Mouse (Mus musculus) cerebellum, adult 2 months (tissue): ENCODE measurements around the gene Irgm2.

ENCODE experiments used
- CTCF ChIP-seq: fragments of 200-500 bp; IDR thresholded peaks from 2 replicates; pipeline ENCODE4 v1.5.1; 2011; ENCODE audit warnings: low read depth, mild to moderate bottlenecking, control low read depth, low read length, moderate library complexity, borderline replicate concordance; ENCODE audit not compliant: insufficient read depth
- POLR2A ChIP-seq: fragments of 200-500 bp; IDR thresholded peaks from 2 replicates; pipeline ENCODE4 v1.6.1; 2011; ENCODE audit warnings: low read length, control low read depth, borderline replicate concordance; ENCODE audit not compliant: insufficient read depth

DNA sequence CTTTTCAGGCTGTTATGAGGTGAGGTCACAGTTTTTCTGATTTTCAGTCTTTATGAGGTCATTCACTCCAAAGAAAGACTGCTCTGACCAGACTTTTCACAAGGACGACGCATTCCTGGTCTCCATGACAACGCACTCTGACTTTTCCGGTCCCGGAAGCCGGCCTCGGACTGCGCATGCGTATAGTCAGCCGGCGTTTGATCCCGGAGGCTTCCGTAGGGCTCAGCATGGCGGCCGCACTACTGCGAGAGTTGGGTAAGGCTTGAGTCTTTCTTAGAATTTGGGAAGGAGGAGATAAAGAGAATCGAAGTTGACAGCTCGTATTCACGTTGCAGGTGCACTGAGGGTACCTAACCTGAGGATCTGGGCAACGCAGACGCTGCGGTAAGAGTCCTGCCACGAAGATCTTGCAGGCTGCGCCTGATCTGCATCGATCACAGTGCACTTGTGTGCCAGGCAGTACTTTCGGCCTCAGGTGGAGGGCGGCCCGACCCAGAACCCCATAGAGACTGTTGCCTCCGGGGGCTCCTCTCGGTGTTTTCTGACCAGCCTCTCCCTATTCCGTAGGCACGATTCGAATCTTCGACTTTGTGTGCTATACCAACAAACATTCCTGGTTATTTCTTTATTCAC is 27.8 kb upstream of the Irgm2 start, which contains the start of gene Mrpl22:
- no peak for TF ChIP-seq CTCF
- TF ChIP-seq POLR2A = peak; percentile 82; the same call in 1 of the 2 replicates
